Mouse (Mus musculus) liver, adult 2 months (tissue): Measurements from ENCODE around the gene Zfp91.

Source experiments
- CTCF ChIP-seq: fragments of 200-500 bp; IDR thresholded peaks from 2 replicates; pipeline ENCODE4 v1.5.1; 2011; ENCODE audit warnings: low read depth, low read length, control low read depth
- POLR2A ChIP-seq: fragments of 200-500 bp; IDR thresholded peaks from 2 replicates; pipeline ENCODE4 v1.6.1; 2011; ENCODE audit warnings: low read length, control low read depth; ENCODE audit not compliant: insufficient read depth; ENCODE audit errors: extremely low read depth

GRCm38 (mm10) chr19:12780437-12780836, 15.5 kb downstream of the Zfp91 start:
- TF ChIP-seq POLR2A, result no peak
- no peak for TF ChIP-seq CTCF
